Mouse (Mus musculus): ENCODE data around the gene Mindy4.

The Mindy4 gene

GRCm38 (mm10) chr6:55252731-55253247, 49.6 kb downstream of the Mindy4 start:
- no peak for DNase-seq (ENCODE audit: extremely low read depth, insufficient read length, low spot score)

GRCm38 (mm10) chr6:55256500-55257191, 53.5 kb downstream of the Mindy4 start:
- no peak for DNase-seq (ENCODE audit: extremely low read depth, insufficient read length, low spot score)

- DNase-seq (ENCODE audit: extremely low read depth, insufficient read length, low spot score): no peak
Measured at GRCm38 (mm10) chr6:55257246-55257645, 54.1 kb downstream of the Mindy4 start.

GRCm38 (mm10) chr6:55258428-55259325, 55.5 kb downstream of the Mindy4 start:
- no peak for DNase-seq (ENCODE audit: extremely low read depth, insufficient read length, low spot score)

GRCm38 (mm10) chr6:55262161-55262560, 59.0 kb downstream of the Mindy4 start:
- DNase-seq (ENCODE audit: extremely low read depth, insufficient read length, low spot score): no peak

GRCm38 (mm10) chr6:55263490-55264046, 60.4 kb downstream of the Mindy4 start:
- DNase-seq (ENCODE audit: extremely low read depth, insufficient read length, low spot score): no peak

- DNase-seq (ENCODE audit: extremely low read depth, insufficient read length, low spot score): no peak
Measured at GRCm38 (mm10) chr6:55264741-55265366, 61.7 kb downstream of the Mindy4 start.

- DNase-seq (ENCODE audit: extremely low read depth, insufficient read length, low spot score): no peak
Measured at GRCm38 (mm10) chr6:55272952-55273351, 69.8 kb downstream of the Mindy4 start.

GRCm38 (mm10) chr6:55273463-55273862, 70.3 kb downstream of the Mindy4 start:
- DNase-seq (ENCODE audit: extremely low read depth, insufficient read length, low spot score): no peak

- no peak for DNase-seq (ENCODE audit: extremely low read depth, insufficient read length, low spot score)
Measured at GRCm38 (mm10) chr6:55275000-55275399, 71.8 kb downstream of the Mindy4 start.

- DNase-seq (ENCODE audit: extremely low read depth, insufficient read length, low spot score): peak; percentile 27
Measured at GRCm38 (mm10) chr6:55275786-55276185, 72.6 kb downstream of the Mindy4 start.

- DNase-seq (ENCODE audit: extremely low read depth, insufficient read length, low spot score): no peak
Measured at GRCm38 (mm10) chr6:55276692-55277282, 73.6 kb downstream of the Mindy4 start.

- peak; percentile 12 for DNase-seq (ENCODE audit: extremely low read depth, insufficient read length, low spot score)
Measured at GRCm38 (mm10) chr6:55278086-55278485, 74.9 kb downstream of the Mindy4 start.

- no peak for DNase-seq (ENCODE audit: extremely low read depth, insufficient read length, low spot score)
Measured at GRCm38 (mm10) chr6:55278520-55278919, 75.3 kb downstream of the Mindy4 start.

- no peak for DNase-seq (ENCODE audit: extremely low read depth, insufficient read length, low spot score)
Measured at GRCm38 (mm10) chr6:55280979-55281378, 77.8 kb downstream of the Mindy4 start.

GRCm38 (mm10) chr6:55281687-55282086, 78.5 kb downstream of the Mindy4 start:
- DNase-seq (ENCODE audit: extremely low read depth, insufficient read length, low spot score): no peak

GRCm38 (mm10) chr6:55282348-55282747, 79.2 kb downstream of the Mindy4 start:
- DNase-seq (ENCODE audit: extremely low read depth, insufficient read length, low spot score): no peak

- no peak for DNase-seq (ENCODE audit: extremely low read depth, insufficient read length, low spot score)
Measured at GRCm38 (mm10) chr6:55285218-55285617, 82.0 kb downstream of the Mindy4 start.

GRCm38 (mm10) chr6:55288007-55288602, 84.9 kb downstream of the Mindy4 start:
- DNase-seq (ENCODE audit: extremely low read depth, insufficient read length, low spot score): peak; percentile 29

- peak; percentile 80 for DNase-seq (ENCODE audit: extremely low read depth, insufficient read length, low spot score)
Measured at GRCm38 (mm10) chr6:55294549-55295131, 91.5 kb downstream of the Mindy4 start.

All from 3134 (cell line).